Mouse (Mus musculus): ENCODE data around the gene Slc35d3.

DNA sequence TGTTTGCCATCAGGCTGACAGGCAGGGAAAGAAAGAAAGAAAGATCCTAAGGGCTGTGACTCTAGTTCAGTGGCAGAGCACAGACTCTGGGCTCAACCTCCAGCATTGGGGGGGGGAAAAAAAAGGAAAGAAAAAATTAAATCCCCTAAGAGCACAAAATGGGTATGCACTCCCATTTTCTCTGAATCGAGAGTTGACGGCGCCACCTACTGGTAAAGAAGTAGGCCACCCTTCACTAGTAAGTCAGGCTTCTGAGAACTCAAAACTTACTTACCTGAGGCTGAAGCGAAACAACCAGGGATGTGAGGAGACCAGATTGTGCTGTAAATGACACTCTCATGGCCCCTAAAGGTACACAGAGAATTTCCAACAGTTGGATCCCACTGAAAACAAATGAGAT, 42.7 kb upstream of the Slc35d3 start:
- peak; percentile 82 for TF ChIP-seq CTCF (IDR thresholded peaks at IDR 0.05)
- TF ChIP-seq EP300 (IDR thresholded peaks at IDR 0.05), result no peak
